Mouse (Mus musculus): Measurements from ENCODE around the gene Cfap74.

GRCm38 (mm10) chr4:155361303-155361791 is 47.6 kb upstream of the Cfap74 start, which contains the start of gene Prkcz:
- TF ChIP-seq POLR2A (IDR thresholded peaks at IDR 0.05; ENCODE audit: borderline replicate concordance, extremely low read depth, low read depth, low read length) (peak; percentile 19; the same call in 1 of the 2 replicates), CTCF (IDR thresholded peaks at IDR 0.05; ENCODE audit: insufficient read depth, low read length) (no peak)

All from lung, adult 2 months (tissue).